Mouse (Mus musculus): ENCODE results near the gene Taf8. TPM values are rescaled to one million over a fixed set of nuclear protein-coding genes. Genes with fewer than 3 reads are reported as not detected.

Taf8 gene
- total and polyA plus RNA-seq, 3 experiments, result 15.2 to 25.7 TPM; not detected in 1

DNA sequence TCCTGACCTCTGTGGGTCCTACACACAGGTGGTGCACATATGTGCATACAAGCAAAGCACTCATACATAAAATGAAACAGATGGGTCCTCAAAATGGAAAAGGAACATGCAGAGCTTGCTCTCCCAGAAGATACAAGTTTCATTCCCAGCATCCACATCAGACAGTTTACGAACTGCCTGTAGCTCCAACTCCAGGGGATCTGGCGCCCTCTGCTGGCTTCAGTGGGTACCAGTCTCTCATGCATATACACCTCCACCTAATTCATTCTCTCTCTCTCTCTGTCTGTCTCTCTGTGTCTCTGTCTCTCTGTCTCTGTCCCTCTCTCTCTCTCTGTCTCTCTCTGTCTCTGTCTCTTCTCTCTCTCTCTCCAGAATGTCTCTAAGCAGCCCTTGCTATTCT, 19.7 kb downstream of the Taf8 start (continued):
- TF ChIP-seq NRF1 (IDR thresholded peaks at IDR 0.05; ENCODE audit: insufficient read depth, low read depth, low read length, poor library complexity, severe bottlenecking) (no peak), SMC3 (IDR thresholded peaks at IDR 0.05; ENCODE audit: low read depth, low read length) (peak; percentile 76), MXI1 (IDR thresholded peaks at IDR 0.05; ENCODE audit: low read depth, low read length) (no peak), GABPA (IDR thresholded peaks at IDR 0.05; ENCODE audit: low read depth, low read length) (no peak), POLR2AphosphoS5 (IDR thresholded peaks at IDR 0.05; ENCODE audit: borderline replicate concordance, low read depth, low read length) (no peak), MAX (IDR thresholded peaks at IDR 0.05; ENCODE audit: low read length) (no peak), RAD21 (IDR thresholded peaks at IDR 0.05; ENCODE audit: low read depth, low read length) (peak; percentile 73), ZNF384 (IDR thresholded peaks at IDR 0.05; ENCODE audit: low read depth, low read length) (no peak), UBTF (IDR thresholded peaks at IDR 0.05; ENCODE audit: borderline replicate concordance, insufficient read depth, low read depth, low read length) (no peak), POLR2AphosphoS2 (IDR thresholded peaks at IDR 0.05; ENCODE audit: low read length) (no peak)

DNA sequence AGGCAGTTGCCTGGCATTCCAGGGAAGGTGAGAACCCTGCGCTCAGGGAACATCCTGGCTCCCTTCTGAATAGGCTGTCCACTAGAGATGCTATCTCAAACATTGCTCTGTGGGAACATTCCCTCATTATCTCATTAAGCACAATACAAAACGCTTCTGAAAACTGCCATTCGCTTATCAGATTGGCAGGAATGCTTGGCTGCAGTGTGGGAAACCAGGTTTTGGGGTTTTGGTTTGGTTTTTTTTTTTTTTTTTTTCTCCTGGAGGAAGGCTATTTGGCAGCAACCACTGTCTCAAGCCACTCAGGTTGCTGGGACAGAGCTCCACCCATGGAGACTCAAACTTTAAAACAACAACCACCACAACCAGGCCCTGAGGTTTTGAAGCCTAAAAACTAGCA, 22.2 kb downstream of the Taf8 start:
- H3K4me3 ChIP-seq (ENCODE audit: control insufficient read depth in 1 of 2, insufficient read depth in 1 of 2, low read depth in 2 of 2, low read length in 2 of 2), result no peak overlapping the region
- H3K27ac ChIP-seq (ENCODE audit: control insufficient read depth, low read depth, low read length), result no peak overlapping the region
- no peaks in the 10 kb centered on the region for H3K9me3 ChIP-seq (replicated peaks; ENCODE audit: insufficient read depth, low read length)
- H3K79me2 ChIP-seq (ENCODE audit: control insufficient read depth, insufficient read depth, low read length, poor library complexity), result no peaks in the 10 kb centered on the region
- TF ChIP-seq MAZ (IDR thresholded peaks at IDR 0.05; ENCODE audit: low read depth, low read length), result no peak
- TF ChIP-seq TAL1 (IDR thresholded peaks at IDR 0.05; ENCODE audit: low read length), result no peak
- no peak for TF ChIP-seq MXI1 (IDR thresholded peaks at IDR 0.05; ENCODE audit: low read depth, low read length)
- peak; percentile 61; the same call in 1 of the 2 replicates for TF ChIP-seq RCOR1 (IDR thresholded peaks at IDR 0.05; ENCODE audit: low read depth, low read length)
- TF ChIP-seq EP300 (IDR thresholded peaks at IDR 0.05; ENCODE audit: low read depth in 1 of 2, low read length in 2 of 2), result peak; percentile 48 to 62; a peak in 2 of 4 replicates
- TF ChIP-seq TCF12 (IDR thresholded peaks at IDR 0.05; ENCODE audit: low read depth, low read length), result peak; percentile 21; the same call in 1 of the 2 replicates
- TF ChIP-seq TBP (IDR thresholded peaks at IDR 0.05; ENCODE audit: low read depth, low read length), result no peak
- TF ChIP-seq MEF2A (IDR thresholded peaks at IDR 0.05; ENCODE audit: extremely low read depth, insufficient replicate concordance, low read depth, low read length, poor library complexity, severe bottlenecking), result no peak
- peak; percentile 92 for TF ChIP-seq ZNF384 (IDR thresholded peaks at IDR 0.05; ENCODE audit: low read depth, low read length)
- no peak for TF ChIP-seq CHD1 (IDR thresholded peaks at IDR 0.05; ENCODE audit: low read depth, low read length)
- TF ChIP-seq MAFK (IDR thresholded peaks at IDR 0.05; ENCODE audit: borderline replicate concordance, low read depth, low read length), result no peak
- TF ChIP-seq NELFE (IDR thresholded peaks at IDR 0.05; ENCODE audit: low read depth, low read length), result no peak
- TF ChIP-seq UBTF (IDR thresholded peaks at IDR 0.05; ENCODE audit: borderline replicate concordance, insufficient read depth, low read depth, low read length), result no peak
- TF ChIP-seq ETS1 (IDR thresholded peaks at IDR 0.05; ENCODE audit: low read depth, low read length), result peak; percentile 74
- no peak for TF ChIP-seq POLR2A (IDR thresholded peaks at IDR 0.05; ENCODE audit: control insufficient read depth in 1 of 2, insufficient read depth in 1 of 2, low read depth in 1 of 2, low read length in 2 of 2, poor library complexity in 1 of 2)
- TF ChIP-seq GATA1 (IDR thresholded peaks at IDR 0.05; ENCODE audit: low read depth, low read length), result peak; percentile 68; the same call in 1 of the 2 replicates
- TF ChIP-seq ELF1 (IDR thresholded peaks at IDR 0.05; ENCODE audit: low read depth, low read length), result no peak
- no peak for TF ChIP-seq CTCF (IDR thresholded peaks at IDR 0.05 in 2 of 3, conservative IDR thresholded peaks at IDR 0.05 in 1 of 3; ENCODE audit: control insufficient read depth in 1 of 3, insufficient read depth in 1 of 3, low read depth in 2 of 3, low read length in 3 of 3, poor library complexity in 1 of 3, severe bottlenecking in 1 of 3)
- no peak for TF ChIP-seq SMC3 (IDR thresholded peaks at IDR 0.05; ENCODE audit: low read depth, low read length)
- no peak for TF ChIP-seq GABPA (IDR thresholded peaks at IDR 0.05; ENCODE audit: low read depth, low read length)
- TF ChIP-seq ZMIZ1 (IDR thresholded peaks at IDR 0.05; ENCODE audit: low read depth, low read length), result no peak
- no peak for TF ChIP-seq USF2 (IDR thresholded peaks at IDR 0.05; ENCODE audit: borderline replicate concordance in 1 of 2, insufficient read depth in 1 of 2, low read depth in 1 of 2, low read length in 2 of 2)
- no peak for TF ChIP-seq ZC3H11A (IDR thresholded peaks at IDR 0.05; ENCODE audit: low read depth, low read length)
- H3K4me1 ChIP-seq (ENCODE audit: control insufficient read depth in 1 of 2, insufficient read depth in 2 of 2, low read length in 2 of 2), result peaks cover 0 to 13% of the 10 kb centered on the region in 2 experiments; a peak in 3 of 4 replicates
- peaks cover 0 to 3% of the 10 kb centered on the region in 2 experiments; a peak in 2 of 4 replicates for H3K36me3 ChIP-seq (ENCODE audit: control insufficient read depth in 1 of 2, insufficient read depth in 2 of 2, low read length in 2 of 2)
- no peaks in the 10 kb centered on the region for H3K27me3 ChIP-seq (ENCODE audit: control insufficient read depth in 1 of 2, insufficient read depth in 2 of 2, low read length in 2 of 2)
- no peak overlapping the region for H3K9ac ChIP-seq (ENCODE audit: control insufficient read depth, low read depth, low read length, poor library complexity, severe bottlenecking)
- peak; percentile 19 for DNase-seq (ENCODE audit: low read depth, low spot score)
